Mouse (Mus musculus) cerebellum, postnatal 14 days (tissue): ENCODE data around the gene Slc41a1.

ENCODE experiments used
- DNase-seq, 2 experiments: peaks; one replicate each; pipeline ENCODE4 v3.0.0; 2021; ENCODE audit warnings: mixed read lengths in 2 of 2

Slc41a1 gene

GRCm38 (mm10) chr1:131828297-131829126, 1.2 kb downstream of the Slc41a1 start:
- peak in 1 of 2 experiments; percentile 51 for DNase-seq

- peak in 1 of 2 experiments; percentile 53 for DNase-seq
These were observed 2.0 kb downstream of the Slc41a1 start for GRCm38 (mm10) chr1:131829279-131829678.

DNA sequence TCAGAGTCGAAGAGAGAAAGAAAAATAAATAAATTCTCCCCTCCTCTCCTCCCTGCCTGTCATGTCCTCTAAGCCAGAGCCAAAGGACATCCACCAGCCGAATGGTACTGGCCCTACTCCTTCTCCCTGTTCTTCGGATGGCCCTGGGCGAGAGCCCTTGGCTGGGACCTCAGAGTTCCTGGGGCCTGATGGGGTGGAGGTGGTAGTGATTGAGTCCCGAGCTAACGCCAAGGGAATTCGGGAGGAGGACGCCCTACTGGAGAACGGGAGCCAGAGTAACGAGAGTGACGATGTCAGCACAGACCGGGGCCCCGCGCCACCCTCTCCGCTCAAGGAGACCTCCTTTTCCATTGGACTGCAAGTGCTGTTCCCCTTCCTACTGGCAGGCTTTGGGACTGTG, 3.3 kb downstream of the Slc41a1 start:
- DNase-seq = no peak

DNA sequence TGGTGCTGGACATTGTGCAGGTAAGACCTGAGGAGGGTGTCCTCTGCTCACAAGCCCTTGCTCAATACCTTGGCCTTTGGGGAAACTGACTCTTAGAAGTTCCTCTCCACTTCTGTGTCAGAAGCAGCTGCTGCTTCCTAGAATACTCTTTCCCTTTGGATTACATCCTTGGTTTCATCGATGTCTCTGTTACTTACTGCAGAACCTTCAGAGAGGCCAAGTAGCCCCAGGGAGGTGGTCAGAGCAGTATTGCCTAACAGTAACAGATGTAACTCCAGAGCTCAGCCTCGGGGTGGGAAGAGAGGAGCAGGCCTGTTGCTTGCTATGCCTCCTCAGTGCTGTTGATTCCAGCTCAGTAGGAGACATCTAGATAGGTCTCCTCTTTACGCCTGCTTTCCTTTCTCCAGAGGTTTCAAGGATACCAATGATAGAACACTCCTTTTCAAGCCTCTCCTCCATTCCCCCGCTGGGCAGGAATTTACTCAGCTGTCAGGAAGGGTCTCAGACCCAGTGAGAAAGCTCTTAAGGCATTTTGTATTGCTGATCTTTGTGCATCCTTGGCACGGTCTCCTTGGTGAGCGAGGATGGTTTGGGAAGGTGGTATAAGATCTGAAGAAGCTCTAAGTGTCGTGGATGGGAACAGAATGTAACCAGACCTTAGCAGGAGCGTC, 3.8 kb downstream of the Slc41a1 start:
- DNase-seq = no peak

DNA sequence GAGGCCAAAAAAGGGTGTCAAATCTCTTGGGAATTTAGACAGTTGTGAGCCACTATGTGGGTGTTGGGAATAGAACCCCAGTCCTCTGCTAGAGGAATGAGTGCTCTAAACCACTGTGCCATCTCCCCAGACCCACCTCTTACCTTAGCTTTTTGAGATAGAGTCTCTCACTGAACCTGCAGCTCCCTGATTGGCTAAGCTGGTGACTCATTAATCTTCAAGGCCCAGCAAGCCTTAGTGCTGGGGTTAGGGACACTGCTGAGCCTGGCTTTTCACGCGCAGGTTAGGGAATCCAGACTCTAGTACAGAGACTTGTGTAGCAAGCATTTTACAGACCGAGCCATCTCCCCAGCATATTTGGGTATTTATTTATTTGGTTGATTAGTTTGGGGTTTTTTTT, 9.7 kb downstream of the Slc41a1 start:
- DNase-seq = no peak

DNA sequence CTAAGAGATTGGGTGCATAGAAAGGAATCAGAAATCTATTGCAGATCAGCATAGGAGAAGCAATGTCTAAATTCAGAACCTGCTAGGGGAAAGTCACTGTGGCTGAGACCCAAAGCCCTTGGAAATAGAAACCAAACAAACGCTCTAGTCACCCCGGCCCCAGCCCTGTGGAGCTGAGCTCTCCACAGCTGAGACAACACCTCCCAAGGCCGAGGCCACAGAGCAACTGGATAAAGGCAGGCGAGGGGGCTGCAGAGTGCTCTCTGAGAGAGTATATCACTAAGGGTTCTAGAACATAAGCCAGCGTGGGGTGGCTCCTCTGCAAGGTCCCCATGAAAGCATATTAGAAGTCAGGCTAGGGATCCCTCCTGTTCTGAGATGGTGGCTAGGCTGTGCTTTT, 11.2 kb downstream of the Slc41a1 start:
- no peak for DNase-seq

DNA sequence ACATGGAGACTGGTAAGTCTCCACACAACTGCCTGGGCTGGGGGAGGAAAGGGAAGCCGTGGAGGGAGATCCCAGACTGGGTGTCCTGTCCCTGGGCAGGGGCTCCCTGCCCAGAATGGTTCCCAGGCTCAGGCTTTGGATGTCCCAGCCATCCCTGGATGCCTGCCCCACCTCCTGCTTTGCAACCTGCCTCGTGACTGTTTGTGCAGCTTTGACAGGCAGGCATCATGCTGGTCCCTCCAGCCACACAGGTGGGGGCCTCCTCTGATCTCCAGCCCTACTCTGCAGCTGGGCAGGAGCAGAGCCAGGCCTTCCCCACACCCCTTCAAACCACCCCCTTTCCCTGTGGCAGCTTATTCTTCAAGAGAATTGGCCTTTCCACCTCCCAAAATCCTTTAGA, 12.0 kb downstream of the Slc41a1 start:
- DNase-seq = peak; percentile 47 to 55

DNA sequence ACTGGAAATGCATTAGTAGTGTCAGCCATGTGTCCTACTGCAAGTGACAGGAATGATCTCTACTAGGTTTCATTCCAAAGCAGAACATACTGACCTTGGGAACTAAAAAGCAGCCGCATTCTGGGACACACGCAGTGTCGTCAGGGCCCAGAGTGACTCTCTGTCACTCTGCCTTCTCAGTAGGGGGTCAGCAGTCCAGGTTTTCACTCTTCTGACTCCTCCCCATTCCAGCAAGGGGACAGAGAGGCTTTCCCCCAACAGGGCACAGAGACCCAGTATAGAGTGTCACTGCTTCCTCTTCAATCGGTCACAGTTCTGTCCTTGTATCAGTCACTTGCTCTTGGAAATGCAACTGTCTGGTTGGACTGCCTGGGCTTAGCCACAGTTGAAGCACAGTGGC, 14.9 kb downstream of the Slc41a1 start:
- DNase-seq = no peak

DNA sequence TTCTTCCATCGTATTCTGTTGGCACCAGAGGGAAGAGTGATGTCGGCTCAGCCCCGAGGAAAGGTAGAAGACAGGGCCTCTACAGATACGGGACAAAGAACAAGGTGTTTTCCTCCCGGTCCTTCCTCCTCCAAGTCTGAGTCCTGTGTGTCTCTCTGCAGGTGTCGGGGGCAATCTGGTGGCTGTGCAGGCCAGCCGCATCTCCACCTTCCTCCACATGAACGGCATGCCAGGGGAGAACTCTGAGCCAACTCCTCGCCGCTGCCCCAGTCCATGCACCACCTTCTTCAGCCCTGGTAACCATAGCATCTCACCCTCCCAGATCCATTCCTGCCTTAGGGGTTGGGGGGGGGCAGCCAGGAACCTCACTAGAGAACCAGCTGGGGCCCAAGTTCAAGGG, 16.5 kb downstream of the Slc41a1 start:
- no peak for DNase-seq

DNA sequence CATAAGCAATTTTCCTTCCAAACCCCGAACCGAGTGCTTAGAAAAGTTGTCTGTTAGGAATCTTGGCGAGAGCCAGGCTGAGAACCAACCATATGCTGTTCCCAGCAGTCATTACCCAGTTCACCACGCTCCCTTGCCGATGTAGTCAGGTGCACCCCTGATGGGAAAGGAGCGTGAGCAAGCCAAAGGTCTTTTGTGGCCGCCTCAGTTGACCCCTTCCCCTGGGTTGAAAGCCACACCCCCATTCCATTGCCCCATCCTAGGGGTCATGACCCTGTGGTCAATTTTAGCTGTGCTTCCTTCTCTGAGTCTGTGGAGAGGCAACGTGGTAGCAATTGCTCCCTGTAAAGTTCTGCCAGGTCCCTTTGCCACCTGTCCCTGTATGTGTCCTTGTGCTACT, 17.6 kb downstream of the Slc41a1 start:
- peak in 1 of 2 experiments; percentile 52 for DNase-seq

GRCm38 (mm10) chr1:131846255-131846654, 19.0 kb downstream of the Slc41a1 start:
- DNase-seq = peak; percentile 88

GRCm38 (mm10) chr1:131861811-131862210, 34.5 kb downstream of the Slc41a1 start:
- no peak for DNase-seq

- no peak for DNase-seq
These were observed 38.3 kb downstream of the Slc41a1 start for GRCm38 (mm10) chr1:131865596-131865995.

- no peak for DNase-seq
These were observed 39.2 kb downstream of the Slc41a1 start for GRCm38 (mm10) chr1:131866304-131866999.

- peak; percentile 93 to 96 for DNase-seq
These were observed 40.0 kb downstream of the Slc41a1 start, which contains the start of gene Rab29 for GRCm38 (mm10) chr1:131867093-131867945. Gene Rab29 (plus strand): TSS chr1:131867224.

GRCm38 (mm10) chr1:131867946-131868290, 40.6 kb downstream of the Slc41a1 start:
- DNase-seq = no peak

DNA sequence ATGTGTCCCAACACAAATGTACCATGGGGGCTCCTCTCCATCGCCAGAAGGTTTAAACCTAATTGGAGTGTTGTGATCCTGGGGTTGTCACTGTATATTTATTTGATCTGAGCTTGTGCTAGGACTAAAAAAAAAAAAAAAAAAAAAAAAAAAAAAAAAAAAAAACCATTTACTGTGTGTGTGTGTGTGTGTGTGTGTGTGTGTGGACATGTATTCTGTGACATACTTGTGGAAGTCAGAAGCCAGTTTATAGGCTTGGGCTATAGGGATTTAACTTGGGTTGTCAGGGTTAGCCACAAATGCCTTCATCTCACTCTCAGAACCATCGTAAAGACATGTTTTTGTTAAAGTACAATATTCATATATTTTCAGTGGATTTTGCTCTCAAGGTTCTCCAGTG, 42.3 kb downstream of the Slc41a1 start:
- no peak for DNase-seq

DNA sequence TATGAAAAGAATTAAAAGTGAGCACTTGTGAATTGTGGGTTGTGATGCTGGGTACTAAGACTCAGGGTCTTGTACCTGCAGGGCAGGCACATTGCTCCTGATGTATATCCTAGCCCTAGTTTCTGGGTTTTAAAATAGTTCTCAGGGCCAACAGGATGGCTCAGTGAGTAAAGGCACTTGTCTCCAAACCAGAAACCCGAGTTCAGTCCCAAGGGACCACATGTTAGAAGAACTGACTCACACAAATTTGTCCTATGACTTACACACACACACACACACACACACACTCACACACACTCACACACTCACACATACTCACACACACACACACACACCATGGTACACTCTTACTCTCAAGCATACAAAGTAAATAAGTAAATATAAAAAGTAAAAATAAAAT, 45.6 kb downstream of the Slc41a1 start:
- no peak for DNase-seq

- no peak for DNase-seq
These were observed 52.5 kb downstream of the Slc41a1 start for GRCm38 (mm10) chr1:131879816-131880215.

DNA sequence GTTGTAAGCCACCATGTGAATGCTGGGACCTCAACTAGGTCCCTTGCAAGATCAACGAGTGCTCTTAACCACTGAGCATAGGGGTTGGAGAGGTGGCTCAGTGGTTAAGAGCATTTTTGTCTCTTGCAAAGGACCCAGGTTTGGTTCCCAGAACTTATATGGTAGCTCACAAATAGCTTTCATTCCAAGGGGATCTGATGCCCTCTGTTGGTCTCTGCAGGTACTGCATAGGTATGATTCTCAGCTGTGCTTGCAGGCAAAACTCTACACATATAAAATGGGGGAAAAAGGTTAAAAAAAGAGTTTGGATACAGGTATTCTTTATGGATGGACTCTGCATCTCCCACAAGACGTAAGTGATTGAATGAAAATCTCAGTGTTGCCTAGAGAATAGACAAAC, 55.5 kb downstream of the Slc41a1 start:
- peak; percentile 9 to 33 for DNase-seq

- no peak for DNase-seq
These were observed 58.9 kb downstream of the Slc41a1 start for GRCm38 (mm10) chr1:131886173-131886572.

GRCm38 (mm10) chr1:131886641-131887040, 59.3 kb downstream of the Slc41a1 start:
- DNase-seq = no peak
